Mouse (Mus musculus): ENCODE measurements at regions not wholly inside any gene's neighbourhood (a gene's known extent, or its start where the extent isn't known, plus 50 kb on each side); places are given as distances from the start of the nearest gene placed in this dataset.
"Not testable (repeated sequence)": the region's sequence is repeated elsewhere in the genome, so short reads cannot be mapped to it uniquely, and the experiment has no call there.

GRCm38 (mm10) chr3:57963965-57964364 is 116.1 kb upstream of the Pfn2 start:
- no peak for DNase-seq

- DNase-seq, result not testable (repeated sequence)
These were observed 122.7 kb upstream of the Pfn2 start for GRCm38 (mm10) chr3:57970614-57971013.

- no peak for DNase-seq
These were observed 124.8 kb upstream of the Pfn2 start for GRCm38 (mm10) chr3:57972469-57973245.

- DNase-seq, result no peak
These were observed 125.7 kb upstream of the Pfn2 start for GRCm38 (mm10) chr3:57973546-57973945.

GRCm38 (mm10) chr3:57975379-57975778 is 127.5 kb upstream of the Pfn2 start:
- DNase-seq, result no peak

- DNase-seq, result no peak
These were observed 128.9 kb upstream of the Pfn2 start for GRCm38 (mm10) chr3:57976640-57977229.

- no peak for DNase-seq
These were observed 140.3 kb upstream of the Pfn2 start for GRCm38 (mm10) chr3:57988175-57988574.

GRCm38 (mm10) chr3:57990738-57991137 is 142.9 kb upstream of the Pfn2 start:
- no peak for DNase-seq

GRCm38 (mm10) chr3:57998121-57999102 is 150.5 kb upstream of the Pfn2 start:
- DNase-seq, result no peak

- DNase-seq, result no peak
These were observed 155.1 kb upstream of the Pfn2 start for GRCm38 (mm10) chr3:58002792-58003574.

- no peak for DNase-seq
These were observed 177.0 kb upstream of the Pfn2 start for GRCm38 (mm10) chr3:58024750-58025392.

- DNase-seq, result no peak
These were observed 201.7 kb upstream of the Pfn2 start for GRCm38 (mm10) chr3:58049618-58050017.

GRCm38 (mm10) chr3:58054726-58055125 is 206.8 kb upstream of the Pfn2 start:
- no peak for DNase-seq

GRCm38 (mm10) chr3:58055181-58055580 is 207.3 kb upstream of the Pfn2 start:
- no peak for DNase-seq

GRCm38 (mm10) chr3:58056191-58057063 is 208.5 kb upstream of the Pfn2 start:
- no peak for DNase-seq

- DNase-seq, result no peak
These were observed 209.2 kb upstream of the Pfn2 start for GRCm38 (mm10) chr3:58057064-58057396.

- DNase-seq, result no peak
These were observed 210.3 kb upstream of the Pfn2 start for GRCm38 (mm10) chr3:58058134-58058533.

- no peak for DNase-seq
These were observed 216.1 kb upstream of the Pfn2 start for GRCm38 (mm10) chr3:58063852-58064549.

GRCm38 (mm10) chr3:58071574-58071973 is 223.7 kb upstream of the Pfn2 start:
- DNase-seq, result no peak

GRCm38 (mm10) chr3:58072230-58072839 is 224.5 kb upstream of the Pfn2 start:
- no peak for DNase-seq

Measured in cerebellum, adult 9-11 months (tissue).